Mouse (Mus musculus) C2C12 (cell line): Measurements from ENCODE around the gene Serinc5. TPM values are rescaled to one million over a fixed set of nuclear protein-coding genes. Genes with fewer than 3 reads are reported as not detected.
A peak's percentile ranks its signal among the peaks of the same experiment; 100 is the strongest.

Source experiments
- H3K27me3 ChIP-seq: one replicate; pipeline ENCODE4 v1.6.1; 2011; ENCODE audit not compliant: control insufficient read depth, insufficient read depth, insufficient read length
- H3K36me3 ChIP-seq: one replicate; pipeline ENCODE4 v1.6.1; 2011; ENCODE audit not compliant: control insufficient read depth, insufficient read depth
- H3K4me3 ChIP-seq: one replicate; pipeline ENCODE4 v1.5.1; 2011; ENCODE audit warnings: mild to moderate bottlenecking, control low read depth; ENCODE audit not compliant: poor library complexity, insufficient read depth, severe bottlenecking
- H3K79me2 ChIP-seq: one replicate; pipeline ENCODE4 v1.6.1; 2011; ENCODE audit not compliant: control insufficient read depth, insufficient read depth
- H3K79me3 ChIP-seq: one replicate; pipeline ENCODE4 v1.6.1; 2011; ENCODE audit warnings: low read depth, control low read depth
- H3ac ChIP-seq: one replicate; pipeline ENCODE3; 2011; ENCODE audit warnings: low read depth; ENCODE audit not compliant: control insufficient read depth, insufficient read length
- CEBPB ChIP-seq: IDR thresholded peaks from one replicate; pipeline ENCODE4 v1.6.1; 2011; ENCODE audit warnings: low read depth, mild to moderate bottlenecking, control low read depth, moderate library complexity
- CTCF ChIP-seq: IDR thresholded peaks from one replicate; pipeline ENCODE4 v1.5.1; 2011; ENCODE audit not compliant: control insufficient read depth, insufficient read depth, insufficient read length
- FOSL1 ChIP-seq: IDR thresholded peaks from one replicate; pipeline ENCODE4 v1.8.0; 2011; ENCODE audit warnings: mild to moderate bottlenecking, low read length; ENCODE audit not compliant: poor library complexity, insufficient read depth, severe bottlenecking
- MAX ChIP-seq: IDR thresholded peaks from one replicate; pipeline ENCODE4 v1.6.1; 2011; ENCODE audit warnings: mild to moderate bottlenecking, control low read depth
- MYOD1 ChIP-seq: IDR thresholded peaks from one replicate; pipeline ENCODE4 v1.6.1; 2011; ENCODE audit warnings: low read depth; ENCODE audit not compliant: control insufficient read depth, insufficient read length
- MYOG ChIP-seq: IDR thresholded peaks from one replicate; pipeline ENCODE4 v1.6.1; 2011; ENCODE audit not compliant: control insufficient read depth, insufficient read length; ENCODE audit errors: extremely low read depth
- USF1 ChIP-seq: IDR thresholded peaks from one replicate; pipeline ENCODE4 v1.6.1; 2011; ENCODE audit warnings: low read depth, mild to moderate bottlenecking, control low read depth, moderate library complexity
- polyA plus RNA-seq: library from polyadenylated mRNA; unstranded; fragments of >200 nt; fragmentation: generic; extraction: Trizol; gene quantifications from one replicate; pipeline ENCODE4 v1.2.1, GENCODE M21; 2012; ENCODE audit warnings: missing spikeins

The Serinc5 gene
- polyA plus RNA-seq, 1 experiment = 2.8 TPM

DNA sequence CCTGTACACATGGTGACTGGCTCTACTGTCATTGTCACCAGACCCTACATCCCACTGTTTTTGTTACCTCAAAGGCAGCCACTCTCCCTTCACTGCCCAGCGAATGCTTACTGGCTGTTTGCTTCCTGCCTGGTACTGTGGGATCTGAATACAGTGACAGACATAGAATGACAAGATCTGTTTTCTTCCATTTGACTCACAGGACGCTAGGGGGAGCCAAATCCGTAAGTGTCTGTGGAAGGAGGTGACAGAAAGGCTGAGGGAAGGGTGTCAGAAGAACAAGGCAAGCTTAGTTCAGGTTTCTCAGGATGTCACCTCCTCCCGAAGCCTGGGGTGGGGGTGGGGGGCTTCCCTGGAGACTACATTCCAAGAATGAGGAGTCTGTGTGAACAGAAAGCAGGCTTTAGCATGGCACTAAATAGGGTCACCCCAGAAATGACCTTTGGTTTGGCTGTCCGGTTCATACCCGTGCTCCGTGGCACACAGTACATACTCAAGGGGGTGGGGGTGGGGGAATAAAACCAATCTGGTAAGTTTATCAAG is 140.2 kb downstream of the Serinc5 start:
- H3K4me3 ChIP-seq = no peak overlapping the region
- no peaks in the 10 kb centered on the region for H3K79me3 ChIP-seq
- H3K79me2 ChIP-seq = no peaks in the 10 kb centered on the region
- no peaks in the 10 kb centered on the region for H3K27me3 ChIP-seq
- TF ChIP-seq CTCF (peak; percentile 58), USF1 (no peak)
- no peak overlapping the region for H3ac ChIP-seq
- H3K36me3 ChIP-seq = no peaks in the 10 kb centered on the region

DNA sequence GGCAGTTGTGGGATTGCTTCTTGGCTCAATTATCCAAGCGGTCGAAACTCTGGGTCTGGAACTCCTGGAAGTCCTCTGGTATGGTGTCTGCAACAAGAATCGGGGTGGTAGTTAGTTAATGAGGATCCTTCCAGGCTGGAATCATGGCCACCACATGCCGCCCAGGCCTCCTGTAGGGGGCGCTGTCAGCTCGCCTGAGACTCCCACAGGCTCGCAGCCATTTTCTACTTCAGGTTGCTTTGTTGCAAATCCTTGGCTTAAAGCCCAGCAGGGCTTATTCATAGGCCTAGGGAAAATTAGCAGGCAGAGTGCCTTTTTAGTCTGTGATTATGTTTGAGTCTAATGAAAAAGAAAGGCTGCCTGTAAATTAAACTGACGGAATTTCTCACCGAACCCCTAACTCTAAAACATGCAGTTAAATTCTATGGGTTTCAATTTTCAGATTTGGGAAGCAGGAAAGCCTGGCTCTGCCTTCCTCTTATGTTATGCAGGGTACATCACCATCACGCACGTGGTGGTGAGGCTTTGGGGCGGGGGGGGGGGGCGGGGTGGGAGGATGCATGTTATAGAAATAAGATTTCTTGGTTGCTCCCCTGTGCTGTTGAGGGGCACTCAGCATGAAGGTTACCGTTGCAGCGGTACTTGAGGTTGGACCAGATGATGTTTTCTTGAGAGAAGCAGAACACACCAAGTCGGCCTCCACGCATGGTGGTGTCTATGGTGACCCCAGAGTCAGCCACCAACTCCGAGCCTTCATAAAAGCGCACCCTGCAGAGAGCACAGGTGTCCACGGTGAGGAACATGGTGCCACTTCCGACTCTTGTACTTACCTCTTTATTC is 141.1 kb downstream of the Serinc5 start:
- no peaks in the 10 kb centered on the region for H3K79me2 ChIP-seq
- H3K4me3 ChIP-seq = no peak overlapping the region
- no peaks in the 10 kb centered on the region for H3K36me3 ChIP-seq
- no peaks in the 10 kb centered on the region for H3K79me3 ChIP-seq
- peak; percentile 61 for TF ChIP-seq CTCF
- no peak for TF ChIP-seq FOSL1
- no peaks in the 10 kb centered on the region for H3K27me3 ChIP-seq
- no peak overlapping the region for H3ac ChIP-seq

DNA sequence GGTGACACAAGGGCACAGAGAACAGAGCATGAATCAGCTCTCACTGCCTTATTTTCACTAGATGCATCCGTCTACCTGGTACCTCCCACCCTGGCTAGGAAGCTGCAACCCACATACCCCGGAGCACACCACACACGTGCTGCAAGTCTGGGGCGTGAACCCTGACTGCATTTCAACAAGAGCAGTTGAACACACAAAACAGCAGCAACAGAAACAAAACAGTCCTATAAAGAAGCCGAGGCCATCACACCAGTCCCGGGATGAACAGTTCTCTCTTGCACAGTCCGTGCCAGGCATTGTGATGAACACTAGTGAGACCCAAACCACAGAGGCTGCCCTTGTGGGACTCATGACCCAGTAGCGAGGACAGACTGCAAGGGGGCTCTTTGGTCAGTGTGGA is 142.8 kb downstream of the Serinc5 start:
- no peaks in the 10 kb centered on the region for H3K36me3 ChIP-seq
- H3ac ChIP-seq = no peak overlapping the region
- no peaks in the 10 kb centered on the region for H3K79me2 ChIP-seq
- no peaks in the 10 kb centered on the region for H3K79me3 ChIP-seq
- TF ChIP-seq MAX (no peak), CTCF (no peak), MYOG (no peak), FOSL1 (no peak)
- H3K4me3 ChIP-seq = no peak overlapping the region
- H3K27me3 ChIP-seq = no peaks in the 10 kb centered on the region

DNA sequence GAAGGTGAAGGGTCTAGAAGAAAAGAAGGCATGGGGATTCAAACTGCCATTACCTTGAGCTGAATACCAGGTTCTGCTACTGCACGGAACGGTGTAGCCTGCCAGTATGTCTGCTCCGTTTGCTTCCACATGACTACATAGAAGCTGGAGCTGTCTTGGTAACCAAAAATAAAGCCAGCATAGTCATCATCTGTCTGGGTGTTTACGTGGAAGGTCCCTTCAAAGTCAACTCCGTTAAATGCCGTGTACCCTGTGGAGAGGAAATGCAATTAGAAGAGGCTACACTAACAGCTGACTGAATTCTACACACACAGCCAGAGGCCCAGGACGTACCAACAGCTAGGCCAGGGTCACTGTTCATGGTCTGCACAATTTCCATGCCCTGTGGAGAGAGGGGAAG is 144.1 kb downstream of the Serinc5 start:
- H3K36me3 ChIP-seq = no peaks in the 10 kb centered on the region
- no peak overlapping the region for H3ac ChIP-seq
- no peak overlapping the region for H3K4me3 ChIP-seq
- H3K79me2 ChIP-seq = no peaks in the 10 kb centered on the region
- no peaks in the 10 kb centered on the region for H3K27me3 ChIP-seq
- no peaks in the 10 kb centered on the region for H3K79me3 ChIP-seq
- TF ChIP-seq FOSL1 = no peak
- TF ChIP-seq MYOD1 = no peak
- TF ChIP-seq CEBPB = no peak
- TF ChIP-seq CTCF = no peak
- no peak for TF ChIP-seq USF1

DNA sequence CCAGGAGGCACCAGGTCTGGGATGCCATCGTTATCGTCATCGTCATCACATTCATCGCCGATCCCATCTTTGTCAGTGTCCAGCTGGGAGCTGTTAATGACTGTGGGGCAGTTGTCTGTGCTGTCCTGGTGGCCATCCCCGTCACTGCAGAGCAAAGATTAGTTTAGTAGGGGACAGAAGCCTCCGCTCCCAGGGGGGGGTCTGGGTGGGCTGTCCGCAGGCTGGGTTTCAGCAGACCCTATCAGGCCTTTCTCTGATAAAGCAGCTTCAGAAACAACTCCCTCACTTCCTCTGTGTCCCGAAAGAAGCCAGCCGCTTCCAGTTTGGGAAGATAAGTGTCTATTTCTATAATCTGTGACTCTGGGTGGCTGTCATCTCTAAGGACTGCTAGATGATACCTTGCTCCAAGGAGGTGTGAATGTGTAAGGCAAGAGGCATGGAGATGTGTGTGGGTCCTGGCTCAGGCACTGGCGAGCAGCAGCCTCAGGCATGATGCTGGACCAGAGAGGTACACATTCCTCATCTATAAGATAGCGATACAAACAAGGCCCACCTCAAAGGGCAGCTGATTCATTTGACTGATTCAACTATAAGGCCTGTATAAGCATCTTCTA is 147.2 kb downstream of the Serinc5 start:
- TF ChIP-seq FOSL1 (no peak), MYOD1 (no peak), CTCF (no peak)
- H3K4me3 ChIP-seq = no peak overlapping the region
- H3K79me2 ChIP-seq = no peaks in the 10 kb centered on the region
- no peaks in the 10 kb centered on the region for H3K79me3 ChIP-seq
- H3K27me3 ChIP-seq = peaks cover 3% of the 10 kb centered on the region
- no peaks in the 10 kb centered on the region for H3K36me3 ChIP-seq
- H3ac ChIP-seq = no peak overlapping the region

DNA sequence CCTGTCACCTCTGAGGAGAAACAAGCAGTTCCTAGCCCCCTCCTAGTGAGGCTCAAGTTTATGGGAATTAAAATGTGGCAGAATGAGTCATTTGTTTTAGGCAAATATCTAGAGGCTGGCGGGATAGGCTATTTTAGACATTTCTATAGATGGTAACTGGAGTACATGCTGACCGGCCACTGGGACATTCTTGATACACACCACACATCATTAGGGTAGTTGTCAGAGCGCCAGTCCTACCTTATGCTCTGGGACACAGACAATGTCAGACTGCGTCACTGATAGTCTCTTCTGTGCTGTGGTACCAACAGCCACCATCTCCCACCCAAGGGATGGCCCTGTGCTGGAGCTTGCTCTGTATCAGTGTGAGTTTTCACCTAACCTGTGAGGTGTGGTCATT is 148.2 kb downstream of the Serinc5 start:
- H3K36me3 ChIP-seq = no peaks in the 10 kb centered on the region
- H3K79me2 ChIP-seq = no peaks in the 10 kb centered on the region
- H3K79me3 ChIP-seq = no peaks in the 10 kb centered on the region
- H3K4me3 ChIP-seq = no peak overlapping the region
- H3ac ChIP-seq = no peak overlapping the region
- peaks cover 4% of the 10 kb centered on the region for H3K27me3 ChIP-seq
- TF ChIP-seq MYOG = no peak
- no peak for TF ChIP-seq USF1
- no peak for TF ChIP-seq FOSL1
- TF ChIP-seq CEBPB = no peak
- no peak for TF ChIP-seq MAX
- no peak for TF ChIP-seq MYOD1
- TF ChIP-seq CTCF = no peak
